Mouse (Mus musculus): ENCODE measurements at regions not wholly inside any gene's neighbourhood (a gene's known extent, or its start where the extent isn't known, plus 50 kb on each side); places are given as distances from the start of the nearest gene placed in this dataset.

GRCm38 (mm10) chr8:50180682-50181081, 1336.9 kb upstream of the Tenm3 start:
- peak; percentile 3 for DNase-seq
- intact Hi-C loops (cut with DNase I) = no loop called here

GRCm38 (mm10) chr8:50164773-50165454, 1321.2 kb upstream of the Tenm3 start:
- intact Hi-C loops (cut with DNase I) = no loop called here
- DNase-seq = peak; percentile 7

- no peak for DNase-seq
- intact Hi-C loops (cut with DNase I) = no loop called here
Observed at GRCm38 (mm10) chr8:50161076-50161475, 1317.3 kb upstream of the Tenm3 start.

- intact Hi-C loops (cut with DNase I) = no loop called here
- no peak for DNase-seq
Observed at GRCm38 (mm10) chr8:50160326-50160725, 1316.6 kb upstream of the Tenm3 start.

GRCm38 (mm10) chr8:50139876-50140275, 1296.1 kb upstream of the Tenm3 start:
- intact Hi-C loops (cut with DNase I) = no loop called here
- no peak for DNase-seq

- intact Hi-C loops (cut with DNase I) = no loop called here
- DNase-seq = no peak
Observed at GRCm38 (mm10) chr8:50120041-50120440, 1276.3 kb upstream of the Tenm3 start.

GRCm38 (mm10) chr8:50082378-50082777, 1238.6 kb upstream of the Tenm3 start:
- intact Hi-C loops (cut with DNase I) = no loop called here

GRCm38 (mm10) chr8:50037096-50037495, 1193.3 kb upstream of the Tenm3 start:
- no peak for DNase-seq
- intact Hi-C loops (cut with DNase I) = no loop called here

More at GRCm38 (mm10) chr8:50082378-50082777, 1238.6 kb upstream of the Tenm3 start:
- no peak for DNase-seq

- intact Hi-C loops (cut with DNase I) = no loop called here
- no peak for DNase-seq
Observed at GRCm38 (mm10) chr8:50027544-50027943, 1183.8 kb upstream of the Tenm3 start.

GRCm38 (mm10) chr8:50007546-50007945, 1163.8 kb upstream of the Tenm3 start:
- no peak for DNase-seq
- intact Hi-C loops (cut with DNase I) = no loop called here

GRCm38 (mm10) chr8:50004254-50004653, 1160.5 kb upstream of the Tenm3 start:
- intact Hi-C loops (cut with DNase I) = no loop called here
- no peak for DNase-seq

- intact Hi-C loops (cut with DNase I) = no loop called here
- DNase-seq = no peak
Observed at GRCm38 (mm10) chr8:50003641-50004040, 1159.9 kb upstream of the Tenm3 start.

GRCm38 (mm10) chr8:49998281-49999037, 1154.7 kb upstream of the Tenm3 start:
- intact Hi-C loops (cut with DNase I) = no loop called here
- DNase-seq = no peak

All from left cerebral cortex, postnatal 4 days (tissue).